Mouse (Mus musculus) layer of hippocampus, postnatal 14 days (tissue): ENCODE measurements around the gene H2-Eb2. TPM values are rescaled to one million over a fixed set of nuclear protein-coding genes. Genes with fewer than 3 reads are reported as not detected.
A peak's percentile ranks its signal among the peaks of the same experiment; 100 is the strongest.

Experiments
- DNase-seq, 2 experiments: peaks; one replicate each; pipeline ENCODE4 v3.0.0; 2021 to 2022; ENCODE audit warnings: low spot score in 2 of 2, mixed read lengths in 1 of 2
- long read RNA-seq, 2 experiments: library from polyadenylated mRNA; stranded (forward); transcript quantifications; one replicate each; pipeline ENCODE4 v2.0.0; 2021
- total RNA-seq, 2 experiments: library from RNA; stranded (reverse); gene quantifications; 2 replicates each; pipeline ENCODE4 v1.2.3; 2021

H2-Eb2 gene
- not detected for total RNA-seq
- long read RNA-seq, experiment 1 = 0 reads
- long read RNA-seq, experiment 2 = 0 reads

DNA sequence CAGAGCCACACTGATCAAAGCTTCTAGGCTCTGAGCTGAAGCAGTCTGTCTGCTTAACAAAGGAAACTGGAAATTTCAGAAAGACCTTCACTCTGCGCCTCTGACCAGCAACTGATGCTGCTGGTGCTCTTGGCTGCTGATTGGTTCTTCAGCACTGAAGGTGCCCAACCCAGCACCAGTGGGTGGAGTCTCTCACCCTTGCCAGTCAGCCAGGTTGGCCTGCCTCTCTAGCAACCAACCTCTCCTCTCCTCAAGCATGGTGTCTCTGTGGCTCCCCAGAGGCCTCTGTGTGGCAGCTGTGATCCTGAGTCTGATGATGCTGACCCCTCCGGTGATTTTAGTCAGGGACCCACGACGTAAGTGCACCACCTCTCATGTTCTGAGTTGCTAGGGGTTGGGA is at the start of gene H2-Eb2:
TSS of gene H2-Eb2 (plus strand) at position 230 of the 400 bp plus-strand sequence.
- no peak for DNase-seq

DNA sequence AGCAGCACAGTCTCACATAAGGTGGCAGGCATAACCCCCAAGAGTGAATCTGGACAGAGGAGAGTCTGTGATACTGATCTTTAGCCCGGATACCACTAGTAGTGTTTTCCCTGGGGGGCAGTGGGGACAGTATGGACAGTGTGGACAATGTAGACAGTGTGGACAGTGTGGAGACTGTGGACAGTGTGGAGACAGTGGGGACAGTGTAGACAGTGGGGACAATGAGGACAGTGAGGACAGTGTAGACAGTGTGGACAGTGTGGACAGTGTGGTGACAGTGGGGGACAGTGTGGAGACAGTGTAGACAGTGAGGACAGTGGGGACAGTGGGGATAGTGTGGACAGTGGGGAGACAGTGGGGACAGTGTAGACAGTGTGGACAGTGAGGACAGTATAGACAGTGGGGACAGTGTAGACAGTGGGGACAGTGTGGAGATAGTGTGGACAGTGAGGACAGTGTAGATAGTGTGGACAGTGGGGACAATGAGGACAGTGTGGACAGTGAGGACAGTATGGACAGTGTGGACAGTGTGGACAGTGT is 44.9 kb upstream of the H2-Eb2 start:
- no peak for DNase-seq

DNA sequence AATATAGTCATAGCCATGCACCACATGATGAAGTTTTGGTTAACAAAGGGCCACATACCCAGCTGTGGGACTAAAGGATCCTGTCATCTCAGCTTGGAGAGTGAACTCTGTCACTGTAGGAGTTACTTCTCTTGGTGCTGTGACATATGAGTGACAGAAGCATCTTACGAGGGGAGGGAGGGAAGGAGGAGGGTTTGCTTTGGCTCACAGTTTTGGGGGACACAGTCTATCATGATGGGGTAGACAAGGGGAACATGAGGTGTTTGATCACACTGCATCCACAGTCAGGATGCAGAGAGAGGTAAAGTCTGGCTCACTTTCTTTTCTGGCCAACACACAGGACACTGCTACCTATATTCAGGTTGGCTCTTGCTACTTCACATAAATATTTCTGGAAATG is 43.6 kb upstream of the H2-Eb2 start:
- DNase-seq = no peak

DNA sequence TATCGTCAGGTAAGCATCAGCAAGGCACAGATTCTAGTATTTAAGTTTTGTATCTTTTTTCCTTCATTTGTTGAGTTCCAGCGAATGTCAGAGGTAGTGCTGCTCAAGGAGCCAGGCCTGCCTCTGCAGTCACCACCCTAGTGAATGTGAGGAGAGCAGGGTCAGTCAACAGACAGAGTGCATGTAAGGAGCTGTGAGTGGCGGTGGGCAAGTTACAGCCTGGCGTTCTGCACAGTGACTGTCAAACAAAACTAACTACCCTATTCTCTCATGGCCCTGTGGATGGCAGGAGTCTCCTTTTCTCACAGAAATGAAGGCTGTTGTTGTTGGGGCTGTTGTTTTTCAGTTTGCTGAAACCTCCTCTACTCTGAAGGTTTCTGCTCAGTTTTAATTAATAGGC is 40.1 kb upstream of the H2-Eb2 start:
- no peak for DNase-seq

DNA sequence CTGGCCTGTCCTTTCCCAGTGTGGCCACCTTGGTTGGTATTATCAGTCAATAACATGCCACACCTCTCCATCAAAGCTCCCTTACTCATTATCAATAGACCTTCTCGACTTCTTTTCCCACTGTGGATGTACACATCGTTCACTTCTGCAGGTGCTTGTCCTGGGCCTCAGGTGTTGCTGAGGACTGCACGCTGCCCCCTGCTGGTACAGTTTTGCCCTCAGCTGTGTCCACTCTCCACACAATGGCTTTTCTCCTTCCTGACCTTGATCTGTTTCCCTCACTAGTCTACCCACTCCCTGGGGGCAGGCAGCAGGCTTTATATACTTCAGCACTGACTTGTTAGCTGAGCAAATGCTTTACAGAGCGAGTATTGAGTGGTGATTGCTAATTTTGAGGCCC is 39.6 kb upstream of the H2-Eb2 start:
- no peak for DNase-seq

DNA sequence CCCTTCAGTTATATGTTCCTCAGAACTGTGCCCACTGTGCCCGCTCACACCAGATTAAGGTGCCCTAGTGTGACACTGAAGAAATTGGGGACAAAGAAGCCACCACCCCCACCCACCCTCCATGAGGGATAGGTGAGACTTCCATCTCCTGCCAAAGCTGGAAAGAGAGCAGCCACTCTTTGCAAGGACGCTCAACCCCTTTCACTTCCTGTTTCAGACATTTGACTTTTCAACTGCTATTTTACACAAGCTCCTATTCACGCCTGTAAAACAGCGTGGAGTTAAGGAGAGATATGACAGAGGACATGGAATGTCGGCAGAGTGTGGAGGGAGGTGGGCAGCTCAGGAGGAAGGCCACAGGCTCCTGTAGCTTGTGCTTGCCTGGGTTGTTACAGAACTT is 39.0 kb upstream of the H2-Eb2 start:
- no peak for DNase-seq

DNA sequence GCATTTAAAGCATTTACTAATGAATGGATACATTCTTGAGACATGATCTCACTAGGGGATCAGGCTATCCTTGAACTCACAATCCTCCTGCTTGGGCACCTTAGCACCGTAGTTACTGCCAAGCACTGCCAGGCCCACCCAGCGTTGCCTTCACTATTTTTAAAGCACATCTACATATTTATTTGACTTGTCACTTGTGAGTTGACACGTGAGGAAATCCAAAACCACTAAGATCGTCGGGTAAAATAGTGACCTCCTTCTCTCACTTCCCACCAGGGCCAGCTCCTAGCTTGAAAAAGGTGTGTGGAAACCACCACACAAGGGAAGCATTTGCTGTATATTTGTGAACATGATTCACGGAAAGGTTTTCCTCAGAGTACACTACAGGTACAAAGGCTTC is 38.5 kb upstream of the H2-Eb2 start:
- DNase-seq = no peak

DNA sequence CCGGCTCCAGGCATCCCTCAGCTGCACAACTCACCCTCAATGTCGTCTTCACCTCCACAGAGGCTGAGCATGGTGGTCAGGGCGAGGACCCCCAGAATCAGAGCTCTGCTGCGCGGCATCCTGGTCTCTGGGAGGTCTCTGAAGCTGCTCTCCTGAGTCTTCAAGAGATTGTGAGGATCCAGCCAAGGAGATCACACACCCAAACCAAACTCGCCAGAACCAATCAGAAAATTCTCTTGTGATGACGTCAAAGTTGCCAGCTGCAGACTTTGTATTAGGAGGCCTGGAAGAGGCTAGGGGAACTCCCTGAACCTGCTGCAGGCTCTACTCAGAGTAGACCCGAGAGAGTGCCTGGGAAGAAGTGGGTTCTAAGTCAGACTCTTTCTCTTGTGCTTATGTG is 37.8 kb upstream of the H2-Eb2 start, which contains the start of gene H2-Aa:
TSS of gene H2-Aa (minus strand) at position 176 of the 400 bp plus-strand sequence.
- peak; percentile 75 to 84 for DNase-seq

DNA sequence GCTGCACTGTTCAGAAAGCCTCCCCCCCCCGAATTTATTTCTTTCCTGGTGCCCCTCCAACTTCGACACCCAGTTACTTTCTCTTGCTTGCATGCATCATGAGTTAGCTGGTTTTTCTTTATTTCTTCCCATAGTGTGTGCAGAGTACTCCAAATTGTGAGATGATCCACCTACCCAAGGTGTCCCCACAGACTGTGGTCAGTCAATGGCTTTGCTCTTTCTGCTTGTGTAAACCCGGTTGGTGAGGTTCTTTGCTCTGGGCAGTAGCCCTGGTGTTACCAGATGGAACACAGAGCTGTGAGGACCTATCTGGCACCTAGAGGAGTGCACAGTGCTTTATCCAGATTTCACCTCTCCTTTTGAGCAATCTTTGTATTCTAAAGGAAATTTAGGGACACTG is 37.3 kb upstream of the H2-Eb2 start:
- DNase-seq = no peak

DNA sequence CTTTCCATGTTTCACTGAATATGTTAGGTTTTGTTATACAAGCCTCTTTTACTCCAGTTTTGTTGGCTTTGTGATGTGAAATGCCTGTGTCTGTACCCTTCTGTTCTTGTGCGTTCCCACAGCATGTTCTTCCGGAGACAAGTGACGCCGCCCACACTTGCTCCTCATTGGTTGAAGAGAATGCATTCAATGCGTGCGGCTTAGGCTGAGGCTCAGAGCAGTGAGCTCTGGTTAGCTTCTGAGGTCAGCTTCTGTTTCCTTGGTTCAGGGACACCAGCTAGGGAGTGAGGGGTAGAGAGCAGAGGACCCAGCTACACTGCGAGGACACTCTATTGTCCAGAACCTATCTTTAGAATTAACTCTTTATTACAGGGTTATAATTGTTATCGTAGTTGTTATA is 33.9 kb upstream of the H2-Eb2 start:
- DNase-seq = peak; percentile 77 to 85

DNA sequence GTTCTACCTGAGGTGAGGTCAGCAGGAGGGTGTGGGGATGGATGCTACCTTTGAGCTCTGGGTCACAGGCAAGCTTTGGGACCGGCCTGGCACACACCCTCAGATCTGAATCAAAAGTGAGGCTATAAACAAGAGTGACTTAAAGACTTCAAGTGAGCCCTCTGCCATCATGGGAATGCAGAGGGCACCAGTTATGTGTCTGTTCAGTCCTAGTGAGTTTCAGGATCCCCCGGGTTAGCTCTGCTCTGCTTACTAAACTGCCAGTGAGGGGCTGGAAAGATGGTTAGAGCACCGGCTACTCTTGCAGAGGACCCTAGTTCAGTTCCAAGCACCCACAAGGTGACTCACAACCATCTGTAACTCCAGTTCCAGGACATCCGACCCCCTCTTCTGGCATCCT is 32.9 kb upstream of the H2-Eb2 start:
- no peak for DNase-seq

DNA sequence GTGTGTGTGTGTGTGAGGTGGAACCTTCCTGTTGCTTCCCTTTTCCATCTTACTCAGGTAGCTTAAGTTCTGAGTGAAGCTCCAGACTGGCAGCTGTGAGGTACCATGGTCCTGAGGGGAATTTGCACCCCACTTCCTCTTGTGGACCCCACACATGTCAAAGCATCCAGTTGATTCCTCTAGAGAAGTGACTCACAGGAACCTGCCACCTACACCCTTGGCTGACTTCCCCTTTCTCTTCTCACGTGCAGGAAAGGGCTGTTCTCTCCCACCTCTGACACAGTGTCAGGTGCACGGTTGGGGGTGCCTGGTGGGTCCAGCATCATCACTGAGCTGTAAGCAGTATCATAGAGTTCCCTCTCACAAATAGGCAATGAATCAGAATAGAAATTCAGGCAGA is 31.9 kb upstream of the H2-Eb2 start:
- DNase-seq = no peak

DNA sequence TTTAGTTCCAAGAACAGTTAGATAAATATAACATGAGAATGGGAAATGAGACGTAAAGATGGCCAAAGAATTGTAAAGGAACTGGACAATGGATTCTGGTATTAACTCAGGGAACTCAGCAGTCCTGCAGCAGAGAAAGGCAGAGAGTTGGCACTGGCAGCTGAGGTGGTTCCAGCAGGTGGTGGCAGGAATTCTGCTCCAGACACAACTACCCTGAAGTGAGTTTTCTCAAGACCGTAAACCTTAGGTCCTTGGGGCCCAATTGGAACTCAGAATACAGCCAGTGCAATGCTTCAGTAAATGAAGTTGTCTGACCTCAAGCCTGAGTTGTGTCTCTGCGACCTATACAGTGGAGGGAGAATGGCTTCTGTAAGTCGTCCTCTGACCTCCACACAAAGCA is 31.2 kb upstream of the H2-Eb2 start:
- DNase-seq = no peak

DNA sequence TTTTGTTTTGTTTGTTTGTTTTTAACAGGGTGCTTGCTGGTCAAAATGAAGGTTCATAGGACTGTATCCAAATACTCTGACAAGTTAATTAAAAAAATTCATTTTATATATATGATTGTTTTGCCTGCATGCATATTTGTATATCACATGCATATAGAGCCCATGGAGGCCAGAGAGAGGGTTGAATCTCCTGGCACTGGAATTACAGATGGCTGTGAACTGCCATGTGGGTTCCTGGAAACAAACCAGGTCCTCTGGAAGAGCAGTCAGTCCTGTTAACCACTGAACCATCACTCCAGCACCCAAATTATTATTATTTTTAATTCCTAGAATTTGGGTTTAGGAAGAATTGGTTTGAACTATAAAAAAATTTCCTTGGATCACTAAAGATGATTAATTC is 30.2 kb upstream of the H2-Eb2 start:
- no peak for DNase-seq

DNA sequence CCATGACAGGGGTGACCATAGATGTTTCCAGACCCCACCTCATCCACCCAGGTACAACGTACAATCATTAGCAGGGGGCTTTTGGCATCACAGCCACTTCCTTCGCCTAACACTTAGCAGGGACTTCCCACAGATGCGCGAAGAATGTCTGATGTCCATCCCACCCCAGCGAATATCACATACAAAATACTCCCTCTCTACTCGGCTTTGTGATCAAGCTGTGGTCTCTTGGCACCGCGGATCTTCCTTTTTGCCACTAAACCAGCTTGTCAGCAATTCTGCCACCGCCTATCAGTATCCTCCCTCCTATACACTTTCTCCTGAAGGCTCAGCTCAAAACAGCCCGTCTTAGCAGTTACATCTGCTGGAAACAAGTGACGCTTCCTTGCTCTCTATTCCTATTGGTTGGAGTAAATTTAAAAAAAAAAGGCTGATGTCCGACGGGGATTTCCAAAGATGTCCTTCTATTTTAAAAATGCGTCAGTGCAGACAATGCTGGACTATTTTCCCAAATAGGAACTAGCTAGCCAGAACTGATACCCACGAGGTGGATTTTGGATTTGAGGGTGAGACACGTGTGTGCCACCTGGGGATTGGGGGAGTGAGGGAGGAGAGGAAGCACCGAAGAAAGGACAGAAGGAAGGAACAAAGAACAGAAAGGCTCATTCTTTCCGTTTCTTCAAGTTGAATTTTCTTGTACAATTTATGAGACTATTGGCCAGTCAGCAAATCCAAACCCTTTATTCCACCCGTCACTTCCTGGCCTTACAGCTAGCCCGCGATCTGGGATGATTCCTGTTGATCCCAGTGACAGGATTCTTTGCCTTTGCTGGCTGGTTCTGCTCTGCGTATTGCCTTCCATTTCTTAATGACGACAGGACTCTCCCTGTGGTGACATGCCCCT is 29.3 kb upstream of the H2-Eb2 start:
- peak; percentile 45 to 82 for DNase-seq

DNA sequence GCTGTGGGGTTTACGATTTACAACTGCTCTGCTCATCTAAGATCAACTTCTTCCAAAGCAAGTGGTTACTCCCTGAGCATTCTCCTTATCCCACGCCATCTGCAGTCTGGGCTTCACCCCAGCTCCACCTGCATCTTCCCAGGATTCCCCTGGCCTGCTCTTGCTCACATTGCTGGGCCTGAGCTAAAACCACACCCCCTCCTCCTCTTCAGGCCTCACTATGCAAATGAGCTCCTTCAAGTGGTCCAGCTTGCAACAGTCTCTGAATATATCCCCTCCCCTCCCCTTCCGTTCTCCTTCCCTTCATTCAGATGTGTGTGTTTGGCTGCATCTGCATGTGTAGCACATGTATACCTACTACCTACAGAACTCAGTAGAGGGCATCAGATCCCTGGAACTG is 26.1 kb upstream of the H2-Eb2 start:
- no peak for DNase-seq

DNA sequence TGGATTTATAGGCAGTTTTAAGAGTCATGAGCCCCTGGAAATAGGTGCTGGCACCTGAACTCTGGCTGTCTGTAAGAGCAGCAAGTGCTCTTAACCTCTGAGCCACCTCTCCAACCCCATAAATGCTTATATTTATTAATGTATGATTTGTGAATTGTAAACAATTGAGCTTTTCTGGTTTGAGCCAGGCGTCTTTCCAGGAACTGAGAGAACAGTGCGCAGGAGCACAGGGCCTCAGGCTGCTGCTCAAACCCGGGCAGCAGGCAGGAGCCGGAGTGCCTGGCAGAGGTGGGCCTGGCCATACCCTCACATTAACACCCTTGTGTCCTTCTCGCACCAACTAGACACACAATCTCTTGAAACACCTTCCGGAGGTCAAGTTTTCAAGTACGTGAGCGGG is 25.4 kb upstream of the H2-Eb2 start:
- no peak for DNase-seq

DNA sequence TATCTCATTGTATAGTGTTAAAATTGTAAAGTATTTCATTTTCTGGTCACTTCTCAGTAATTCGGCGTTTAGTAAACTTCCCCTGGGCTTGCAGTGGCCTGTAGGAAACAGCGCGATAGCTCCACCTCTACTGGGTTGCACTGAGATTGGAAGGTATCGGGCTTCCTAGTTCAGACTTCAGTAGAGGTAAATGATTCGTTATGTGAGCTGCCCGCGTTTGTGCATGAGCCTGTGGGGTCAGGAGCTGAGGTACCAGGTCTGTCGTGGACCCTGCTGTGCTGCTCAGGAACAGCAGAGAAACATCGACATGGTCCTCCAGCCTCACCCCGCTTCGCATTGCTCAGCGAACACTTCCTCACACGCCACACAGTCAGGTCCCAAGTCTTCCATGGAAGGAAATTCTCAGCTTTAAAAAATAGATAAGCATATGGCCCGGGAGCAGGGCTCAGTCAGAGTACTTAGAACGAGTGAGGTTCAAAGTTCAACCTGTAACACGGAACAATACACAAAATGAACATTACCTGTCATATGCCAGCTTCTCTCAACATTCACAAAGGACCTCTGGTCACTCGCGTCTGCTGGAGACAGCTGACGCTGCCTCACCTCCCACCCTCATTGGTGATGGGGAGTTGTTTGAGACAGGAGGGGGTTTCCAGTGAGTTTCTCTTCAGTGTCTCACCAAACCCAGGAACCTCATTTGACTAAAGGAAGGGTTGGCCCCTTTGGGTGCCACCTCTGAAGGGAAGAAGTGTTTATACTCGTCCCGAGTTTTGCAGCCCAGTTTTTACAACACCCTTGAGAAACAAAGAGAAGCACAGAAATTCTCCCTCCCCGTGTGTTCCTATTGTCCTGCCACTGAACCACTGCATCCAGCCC is 24.5 kb upstream of the H2-Eb2 start:
- DNase-seq = no peak

DNA sequence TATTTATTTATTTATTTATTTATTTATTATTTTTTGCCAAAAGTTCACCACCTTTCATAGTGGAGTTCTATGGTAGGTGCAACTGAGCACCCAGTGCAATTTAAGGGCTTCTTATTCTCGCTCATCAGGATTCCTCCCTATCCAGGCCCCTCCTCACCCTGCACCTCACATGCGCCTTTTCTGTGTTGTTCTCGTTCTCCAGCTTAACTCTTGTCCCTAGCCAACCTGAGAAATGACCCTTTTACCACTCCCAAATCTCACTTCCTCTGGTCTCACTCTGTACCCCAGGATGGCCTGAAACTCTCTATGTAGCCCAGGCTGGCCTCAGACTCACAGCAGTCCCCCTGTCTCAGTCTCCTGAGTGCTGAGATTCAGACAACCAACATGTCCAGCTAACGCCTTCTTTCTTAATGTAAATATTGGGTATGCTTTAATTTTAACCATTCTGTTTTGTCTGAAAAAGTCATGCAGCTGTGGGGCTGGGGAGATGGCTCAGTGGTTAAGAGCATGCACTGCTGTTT is 23.7 kb upstream of the H2-Eb2 start:
- no peak for DNase-seq

DNA sequence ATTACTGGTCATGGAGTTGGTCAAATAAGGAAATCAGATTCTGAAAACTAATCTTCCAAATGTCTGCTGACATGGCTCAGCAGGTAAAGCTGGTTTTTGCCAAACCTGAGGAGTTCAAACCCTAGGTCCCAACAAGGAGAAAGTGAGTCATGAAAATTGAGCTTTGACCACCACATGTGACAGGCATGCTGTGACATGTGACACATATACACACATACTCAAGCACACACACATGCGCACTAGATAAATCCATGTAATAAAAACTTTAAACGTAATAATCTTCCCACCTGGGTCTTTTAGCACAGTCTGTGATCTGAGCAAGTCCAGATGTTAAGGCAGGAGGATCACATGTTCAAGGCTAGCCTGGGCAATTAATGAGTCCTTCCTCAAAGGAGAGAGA is 21.7 kb upstream of the H2-Eb2 start:
- no peak for DNase-seq

DNA sequence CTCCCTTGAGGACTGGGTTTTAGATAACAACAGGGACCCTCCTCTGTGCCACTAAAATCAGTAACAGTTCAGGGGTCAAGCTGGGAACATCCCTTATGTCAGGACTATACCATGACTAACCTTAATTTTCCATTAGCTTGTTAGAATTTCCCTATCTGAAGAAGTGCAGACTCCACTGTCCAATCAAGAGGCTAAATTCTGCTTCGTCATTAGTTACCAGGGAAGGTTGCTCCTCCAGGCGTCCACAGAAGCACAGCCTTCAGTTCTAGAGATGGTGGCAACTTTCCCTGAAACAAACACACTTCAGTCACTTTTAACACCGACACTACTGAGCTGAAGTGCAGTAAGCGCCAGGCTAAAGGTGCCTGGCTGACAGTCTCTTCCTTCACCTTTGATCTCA is 20.7 kb upstream of the H2-Eb2 start:
- peak; percentile 53 to 87 for DNase-seq
